Mouse (Mus musculus) central nervous system, embryonic 11.5 days (tissue): ENCODE measurements around the gene Pkig. TPM values are rescaled to one million over a fixed set of nuclear protein-coding genes. Genes with fewer than 3 reads are reported as not detected.

Experiments used
- polyA plus RNA-seq: library from polyadenylated mRNA; depleted of rRNA; stranded (reverse); fragments of >200 nt; gene quantifications from 2 replicates; pipeline ENCODE4 v1.2.3, GENCODE M21; 2012; rRNA removed

Gene Pkig
- 76.3 and 88.1 TPM in 2 replicates for polyA plus RNA-seq

GRCm38 (mm10) chr2:163657975-163658886, at the start of gene Pkig:
Gene Pkig, plus strand, starts transcription at chr2:163658386.

GRCm38 (mm10) chr2:163644575-163645385, 13.4 kb upstream of the Pkig start, which contains the start of gene Serinc3:
Gene Serinc3, minus strand, starts transcription at chr2:163645131.

GRCm38 (mm10) chr2:163749647-163750611, 91.7 kb downstream of the Pkig start, which contains the start of gene Ada:
Gene Ada, minus strand, starts transcription at chr2:163750239.

Other genes with a start within 250 kb of the Pkig start
- 19.1 and 40.1 TPM in 2 replicates for gene Oser1, start 233.7 kb upstream of the Pkig start, polyA plus RNA-seq
- gene Gdap1l1, start 219.9 kb upstream of the Pkig start, polyA plus RNA-seq = 31.5 and 66.1 TPM in 2 replicates
- gene Fitm2, start 185.8 kb upstream of the Pkig start, polyA plus RNA-seq = 5.9 and 6.2 TPM in 2 replicates
- 0.09 TPM in 1 of 2 replicates, not detected in the other for gene R3hdml, start 166.1 kb upstream of the Pkig start, polyA plus RNA-seq
- gene Hnf4a, start 151.6 kb upstream of the Pkig start, polyA plus RNA-seq = 1.2 and 1.7 TPM in 2 replicates
- 21.3 and 24.9 TPM in 2 replicates for gene Ttpal, start 56.1 kb upstream of the Pkig start, polyA plus RNA-seq
- 47.5 and 90.8 TPM in 2 replicates for gene Serinc3, start 13.3 kb upstream of the Pkig start, polyA plus RNA-seq
- gene Ada, start 91.9 kb downstream of the Pkig start, polyA plus RNA-seq = 4.8 and 6.0 TPM in 2 replicates
- gene Ccn5, start 162.5 kb downstream of the Pkig start, polyA plus RNA-seq = 0.05 and 0.20 TPM in 2 replicates
- 0.02 TPM in 1 of 2 replicates, not detected in the other for gene Kcnk15, start 195.3 kb downstream of the Pkig start, polyA plus RNA-seq